Mouse (Mus musculus) v-Abl transformed pro-B cells (cell line): ENCODE measurements around the gene Slc35d2.
"Not testable (repeated sequence)": the region's sequence is repeated elsewhere in the genome, so short reads cannot be mapped to it uniquely, and the experiment has no call there.

Experiments used
- in situ Hi-C, 2 experiments: fragments of 400-800 bp; cut with MboI; formaldehyde crosslinking; loops; one replicate each; pipeline ENCODE4 v1.15.1; 2025; ENCODE audit not compliant: unreplicated experiment in 2 of 2

The Slc35d2 gene

GRCm38 (mm10) chr13:64081012-64081919 lies 47.9 kb downstream of the Slc35d2 start:
- in situ Hi-C loops, result loop anchor here in 1 of 2 experiments (25.0 kb wide), 1 partner anchor 356 kb away; the partner anchor contains the start of gene Cdk20

GRCm38 (mm10) chr13:64077591-64077990 lies 51.6 kb downstream of the Slc35d2 start:
- in situ Hi-C loops, result loop anchor here in 1 of 2 experiments (25.0 kb wide), 1 partner anchor 360 kb away; the partner anchor contains the start of gene Cdk20

- in situ Hi-C loops, result loop anchor here in 1 of 2 experiments (25.0 kb wide), 1 partner anchor 361 kb away; the partner anchor contains the start of gene Cdk20
Measured at GRCm38 (mm10) chr13:64076074-64076473, 53.1 kb downstream of the Slc35d2 start.

- in situ Hi-C loops, result no loop called here
Measured at GRCm38 (mm10) chr13:64066653-64067052, 62.5 kb downstream of the Slc35d2 start.

- in situ Hi-C loops, result loop anchor here in 1 of 2 experiments (5.0 kb wide), 1 partner anchor 33 kb away; no protein-coding TSS in a partner anchor
Measured at GRCm38 (mm10) chr13:64064276-64064675, 64.9 kb downstream of the Slc35d2 start.

- in situ Hi-C loops, result loop anchor here in 1 of 2 experiments (5.0 kb wide), 1 partner anchor 36 kb away; no protein-coding TSS in a partner anchor
Measured at GRCm38 (mm10) chr13:64060935-64061506, 68.1 kb downstream of the Slc35d2 start.

- in situ Hi-C loops, result no loop called here
Measured at GRCm38 (mm10) chr13:64053959-64054358, 75.2 kb downstream of the Slc35d2 start.

- in situ Hi-C loops, result not testable (repeated sequence)
Measured at GRCm38 (mm10) chr13:64052281-64052680, 76.9 kb downstream of the Slc35d2 start.

GRCm38 (mm10) chr13:64050895-64051294 lies 78.3 kb downstream of the Slc35d2 start:
- in situ Hi-C loops, result no loop called here

- in situ Hi-C loops, result loop anchor here (10.0 to 25.0 kb wide), 3 partner anchors 45 to 1437 kb away; partner anchors contain the start of gene 6720489N17Rik (in 1 of the 2)
Measured at GRCm38 (mm10) chr13:64049535-64049934, 79.6 kb downstream of the Slc35d2 start.

GRCm38 (mm10) chr13:64048467-64048866 lies 80.7 kb downstream of the Slc35d2 start:
- in situ Hi-C loops, result loop anchor here (10.0 to 25.0 kb wide), 3 partner anchors 46 to 1436 kb away; partner anchors contain the start of gene 6720489N17Rik (in 1 of the 2)
